Mouse (Mus musculus): ENCODE results near the gene Ccl6.

The Ccl6 gene

GRCm38 (mm10) chr11:83595669-83596455 lies 3.0 kb upstream of the Ccl6 start:
- no peak for DNase-seq

GRCm38 (mm10) chr11:83593453-83593852 lies 566 bp upstream of the Ccl6 start:
- no peak for DNase-seq

GRCm38 (mm10) chr11:83584232-83584631 lies 8.7 kb downstream of the Ccl6 start:
- no peak for DNase-seq

- no peak for DNase-seq
Measured at GRCm38 (mm10) chr11:83583450-83583754, 9.5 kb downstream of the Ccl6 start.

GRCm38 (mm10) chr11:83582626-83583449 lies 10.0 kb downstream of the Ccl6 start:
- no peak for DNase-seq

- DNase-seq = no peak
Measured at GRCm38 (mm10) chr11:83581626-83582610, 11.0 kb downstream of the Ccl6 start.

GRCm38 (mm10) chr11:83580699-83581232 lies 12.1 kb downstream of the Ccl6 start:
- DNase-seq = no peak

- no peak for DNase-seq
Measured at GRCm38 (mm10) chr11:83578999-83579398, 13.9 kb downstream of the Ccl6 start.

- no peak for DNase-seq
Measured at GRCm38 (mm10) chr11:83578186-83578760, 14.6 kb downstream of the Ccl6 start, which contains the start of gene Ccl9. TSS of gene Ccl9 (minus strand) at chr11:83578636.

GRCm38 (mm10) chr11:83576927-83577555 lies 15.8 kb downstream of the Ccl6 start:
- no peak for DNase-seq

- no peak for DNase-seq
Measured at GRCm38 (mm10) chr11:83572834-83573233, 20.1 kb downstream of the Ccl6 start.

GRCm38 (mm10) chr11:83572223-83572622 lies 20.7 kb downstream of the Ccl6 start:
- DNase-seq = peak; percentile 25

GRCm38 (mm10) chr11:83570189-83570588 lies 22.7 kb downstream of the Ccl6 start:
- no peak for DNase-seq

GRCm38 (mm10) chr11:83569249-83569648 lies 23.6 kb downstream of the Ccl6 start:
- no peak for DNase-seq

GRCm38 (mm10) chr11:83568786-83569185 lies 24.1 kb downstream of the Ccl6 start:
- DNase-seq = no peak

- no peak for DNase-seq
Measured at GRCm38 (mm10) chr11:83568061-83568460, 24.8 kb downstream of the Ccl6 start.

- DNase-seq = no peak
Measured at GRCm38 (mm10) chr11:83567311-83567710, 25.6 kb downstream of the Ccl6 start.

GRCm38 (mm10) chr11:83566617-83567016 lies 26.3 kb downstream of the Ccl6 start:
- DNase-seq = no peak

GRCm38 (mm10) chr11:83563754-83564153 lies 29.1 kb downstream of the Ccl6 start:
- DNase-seq = peak; percentile 14

- DNase-seq = no peak
Measured at GRCm38 (mm10) chr11:83562311-83562887, 30.5 kb downstream of the Ccl6 start.

- DNase-seq = no peak
Measured at GRCm38 (mm10) chr11:83560405-83560804, 32.5 kb downstream of the Ccl6 start.
